In genomic region chr11:85487501-85487900, GRCm38 (mm10) we compare ENCODE assay signal across 22 mouse cellular contexts.
A peak's percentile ranks its signal among the peaks of the same experiment; 100 is the strongest.
DNase-seq lines count a peak whose midpoint lies in the region; ATAC-seq and TF ChIP-seq lines count a peak whose summit lies in the region.
"Had no signal": no experiment of that assay in that cellular context is flagged by ENCODE, and none has a peak within 500 bp of the region (broad histone marks: within the 10 kb centered on the region; RNA-seq: fewer than 3 reads in every experiment).

No protein-coding gene starts in this region.

- 0 out of 2 replicates have a peak, but pooled peaks cover 4% of the 10 kb centered on the region for H3K4me1 ChIP-seq in forebrain, embryonic 14.5 days (ENCODE audit: control insufficient read depth, insufficient read depth, low read length)
- peaks cover 5% of the 10 kb centered on the region for H3K4me1 ChIP-seq in forebrain, embryonic 16.5 days (replicated peaks; ENCODE audit: control insufficient read depth, insufficient read depth, low read length)
- H3K4me1 ChIP-seq in kidney, embryonic 16.5 days (ENCODE audit: insufficient read depth, low read length): peaks cover 9% of the 10 kb centered on the region; the same call in 1 of the 2 replicates
- H3K4me1 ChIP-seq in lung, embryonic 14.5 days (ENCODE audit: insufficient read depth): peaks cover 7% of the 10 kb centered on the region; the same call in 1 of the 2 replicates

- no peak overlapping the region for H3K4me2 ChIP-seq in forebrain, embryonic 14.5 days (ENCODE audit: low read length)
- H3K4me2 ChIP-seq in forebrain, embryonic 16.5 days (ENCODE audit: low read length): no peak overlapping the region
- H3K4me2 ChIP-seq in kidney, embryonic 16.5 days (replicated peaks; ENCODE audit: low read depth, low read length): no peak overlapping the region
- H3K4me2 ChIP-seq in lung, embryonic 14.5 days: no peak overlapping the region
- H3K4me2 ChIP-seq: embryonic facial prominence, embryonic 12.5 days; heart, embryonic 11.5 days; heart, embryonic 15.5 days; hindbrain, embryonic 13.5 days had no signal

- no peak overlapping the region for H3K4me3 ChIP-seq in forebrain, embryonic 14.5 days (ENCODE audit: low read depth, low read length)
- H3K4me3 ChIP-seq in forebrain, embryonic 16.5 days (replicated peaks; ENCODE audit: low read length): no peak overlapping the region
- no peak overlapping the region for H3K4me3 ChIP-seq in kidney, embryonic 16.5 days (ENCODE audit: low read length)
- no peak overlapping the region for H3K4me3 ChIP-seq in lung, embryonic 14.5 days (ENCODE audit: low read depth, low read length)
- H3K4me3 ChIP-seq: embryonic facial prominence, embryonic 12.5 days; heart, embryonic 15.5 days; hindbrain, embryonic 13.5 days had no signal

- DNase-seq in forebrain, embryonic 14.5 days (ENCODE audit: low spot score): peak; percentile 50
- no peak for DNase-seq in kidney, adult 8-10 months
- peak; percentile 31 for DNase-seq in lung, embryonic 14.5 days
- no peak for DNase-seq in lung, postnatal 4 days
- DNase-seq in retina, embryonic 14.5 days (ENCODE audit: low spot score): peak; percentile 66
- no peak for DNase-seq in heart, adult 8-10 months (ENCODE audit: low spot score)
- DNase-seq: adrenal gland, postnatal 10 days; B cell, adult 2 months; cerebellum, adult 11-12 months; cerebellum, adult 9-10 months; cerebellum, postnatal 25 days; forebrain, postnatal 0 days; heart, adult 18-20 months; heart, postnatal 14 days had no signal

- H3K36me3 ChIP-seq in forebrain, embryonic 14.5 days (ENCODE audit: control insufficient read depth, insufficient read depth, low read length): no peaks in the 10 kb centered on the region
- H3K36me3 ChIP-seq in forebrain, embryonic 16.5 days (ENCODE audit: control insufficient read depth, insufficient read depth): no peaks in the 10 kb centered on the region
- H3K36me3 ChIP-seq in kidney, embryonic 16.5 days (ENCODE audit: insufficient read depth, low read length): no peaks in the 10 kb centered on the region
- no peaks in the 10 kb centered on the region for H3K36me3 ChIP-seq in lung, embryonic 14.5 days (ENCODE audit: insufficient read depth)
- H3K36me3 ChIP-seq: embryonic facial prominence, embryonic 12.5 days; G1E; heart, embryonic 15.5 days; hindbrain, embryonic 13.5 days had no signal

- ATAC-seq in forebrain, embryonic 14.5 days: no peak
- ATAC-seq in forebrain, embryonic 16.5 days: no peak
- peak; percentile 57; the same call in 1 of the 2 replicates for ATAC-seq in kidney, embryonic 16.5 days (ENCODE audit: low FRiP score, low TSS enrichment)
- ATAC-seq in lung, embryonic 14.5 days (ENCODE audit: insufficient read depth): no peak
- ATAC-seq: CD4-positive, CD25-positive, alpha-beta regulatory T cell, adult 4 months; forebrain, postnatal 0 days had no signal

- no peaks in the 10 kb centered on the region for H3K9me3 ChIP-seq in forebrain, embryonic 14.5 days (replicated peaks; ENCODE audit: control insufficient read depth, low read length)
- H3K9me3 ChIP-seq in forebrain, embryonic 16.5 days (ENCODE audit: control insufficient read depth, low read length): no peaks in the 10 kb centered on the region
- no peaks in the 10 kb centered on the region for H3K9me3 ChIP-seq in kidney, embryonic 16.5 days (ENCODE audit: low read length)
- no peaks in the 10 kb centered on the region for H3K9me3 ChIP-seq in lung, embryonic 14.5 days (ENCODE audit: low read depth, low read length)
- H3K9me3 ChIP-seq: embryonic facial prominence, embryonic 12.5 days; G1E; heart, embryonic 15.5 days; hindbrain, embryonic 13.5 days had no signal

- peaks cover 9% of the 10 kb centered on the region; the same call in 1 of the 2 replicates for H3K27me3 ChIP-seq in forebrain, embryonic 14.5 days (replicated peaks; ENCODE audit: control insufficient read depth, insufficient read depth, low read length)
- 0 out of 2 replicates have a peak, but pooled peaks cover 8% of the 10 kb centered on the region for H3K27me3 ChIP-seq in forebrain, embryonic 16.5 days (replicated peaks; ENCODE audit: control insufficient read depth, insufficient read depth, low read length)
- H3K27me3 ChIP-seq in kidney, embryonic 16.5 days (ENCODE audit: insufficient read depth, low read length): no peaks in the 10 kb centered on the region
- H3K27me3 ChIP-seq in lung, embryonic 14.5 days (ENCODE audit: insufficient read depth, low read length): no peaks in the 10 kb centered on the region
- H3K27me3 ChIP-seq: embryonic facial prominence, embryonic 12.5 days; heart, embryonic 15.5 days; hindbrain, embryonic 13.5 days had no signal

- no peak for TF ChIP-seq CTCF in lung, embryonic 14.5 days (IDR thresholded peaks at IDR 0.05; ENCODE audit: low read depth)

- H3K27ac ChIP-seq in forebrain, embryonic 14.5 days (ENCODE audit: low read depth, low read length): no peak overlapping the region
- H3K27ac ChIP-seq in forebrain, embryonic 16.5 days (ENCODE audit: low read length): no peak overlapping the region
- H3K27ac ChIP-seq in kidney, embryonic 16.5 days (ENCODE audit: low read length): no peak overlapping the region
- no peak overlapping the region for H3K27ac ChIP-seq in lung, embryonic 14.5 days (ENCODE audit: low read depth)
- H3K27ac ChIP-seq: embryonic facial prominence, embryonic 12.5 days; heart, embryonic 15.5 days; hindbrain, embryonic 13.5 days had no signal

- no peak overlapping the region for H3K9ac ChIP-seq in forebrain, embryonic 14.5 days (ENCODE audit: low read length)
- H3K9ac ChIP-seq in forebrain, embryonic 16.5 days (replicated peaks; ENCODE audit: low read depth, low read length): no peak overlapping the region
- H3K9ac ChIP-seq in kidney, embryonic 16.5 days (replicated peaks; ENCODE audit: low read length): no peak overlapping the region
- no peak overlapping the region for H3K9ac ChIP-seq in lung, embryonic 14.5 days
- H3K9ac ChIP-seq: embryonic facial prominence, embryonic 12.5 days; forebrain, postnatal 0 days; heart, embryonic 15.5 days; hindbrain, embryonic 13.5 days had no signal

- WGBS in forebrain, embryonic 14.5 days: 12% methylated on average over 7 of the region's 7 CpGs
- 14% methylated on average over 7 of the region's 7 CpGs for WGBS in forebrain, embryonic 16.5 days
- WGBS in kidney, embryonic 16.5 days: 36% methylated on average over 7 of the region's 7 CpGs
- 43% methylated on average over 7 of the region's 7 CpGs for WGBS in lung, embryonic 14.5 days

Comparison
In these comparisons a context has a peak if more than half of its experiments do, and no peak if none do; other contexts are left out.
1. DNase-seq: peak in forebrain, embryonic 14.5 days (single experiment), lung, embryonic 14.5 days (single experiment) and retina, embryonic 14.5 days (single experiment); none in kidney, adult 8-10 months (0 of 2), lung, postnatal 4 days (0 of 2) and heart, adult 8-10 months (single experiment).